Mouse (Mus musculus) left cerebral cortex, postnatal 36 days (tissue): ENCODE measurements around the gene Mettl7a1. TPM values are rescaled to one million over a fixed set of nuclear protein-coding genes. Genes with fewer than 3 reads are reported as not detected.
"Not testable (repeated sequence)": the region's sequence is repeated elsewhere in the genome, so short reads cannot be mapped to it uniquely, and the experiment has no call there.

ENCODE experiments used
- DNase-seq, 2 experiments: peaks; one replicate each; pipeline ENCODE4 v3.0.0; 2021 to 2022; ENCODE audit warnings: low spot score in 2 of 2, mixed read lengths in 1 of 2
- intact Hi-C: fragments of 180-260 bp; cut with DNase I; formaldehyde crosslinking; loops from one replicate; pipeline ENCODE4 v1.15.1; 2025
- total RNA-seq, 2 experiments: library from RNA; stranded (reverse); gene quantifications; 2 replicates each; pipeline ENCODE4 v1.2.3; 2021

Mettl7a1 gene
- total RNA-seq, 2 experiments from 2014 or later = 29.3 to 32.3 TPM

DNA sequence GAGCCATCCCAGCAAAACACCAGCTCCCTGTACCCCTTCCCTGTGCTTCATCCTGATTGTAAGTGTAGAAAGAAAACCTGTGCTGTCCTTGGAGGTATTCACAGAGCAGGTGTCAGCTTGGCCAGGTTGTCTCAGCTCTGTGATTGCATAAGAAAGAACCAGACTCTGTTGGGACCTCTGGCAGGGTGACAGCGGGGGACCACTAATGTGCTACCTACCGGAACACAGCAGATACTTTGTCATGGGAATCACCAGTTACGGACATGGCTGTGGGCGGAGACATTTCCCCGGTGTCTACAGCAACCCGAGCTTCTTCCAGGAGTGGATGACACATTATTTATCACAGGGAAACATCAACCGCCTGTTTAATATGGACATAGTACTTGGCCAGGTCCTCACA is 11.6 kb upstream of the Mettl7a1 start:
- DNase-seq = no peak
- intact Hi-C loops = no loop called here

DNA sequence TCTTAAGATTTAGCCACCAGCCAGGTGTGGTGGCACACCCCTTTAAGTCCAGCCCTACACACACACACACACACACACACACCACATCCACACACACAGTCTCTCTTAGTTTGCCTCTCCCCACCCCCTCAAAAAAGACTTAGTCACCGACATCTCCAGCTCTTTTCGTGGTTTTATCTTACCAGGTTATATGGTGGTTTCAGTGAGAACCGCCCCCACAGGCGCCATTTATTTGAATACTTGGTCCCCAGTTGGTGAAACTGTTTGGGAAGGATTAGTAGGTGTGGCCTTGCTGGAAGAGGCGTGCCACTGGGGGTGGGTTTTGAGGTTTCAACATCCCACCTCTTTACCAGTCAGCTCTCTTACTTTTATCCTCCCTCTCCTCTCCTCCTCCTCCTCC is 6.1 kb upstream of the Mettl7a1 start:
- intact Hi-C loops = no loop called here
- no peak for DNase-seq

DNA sequence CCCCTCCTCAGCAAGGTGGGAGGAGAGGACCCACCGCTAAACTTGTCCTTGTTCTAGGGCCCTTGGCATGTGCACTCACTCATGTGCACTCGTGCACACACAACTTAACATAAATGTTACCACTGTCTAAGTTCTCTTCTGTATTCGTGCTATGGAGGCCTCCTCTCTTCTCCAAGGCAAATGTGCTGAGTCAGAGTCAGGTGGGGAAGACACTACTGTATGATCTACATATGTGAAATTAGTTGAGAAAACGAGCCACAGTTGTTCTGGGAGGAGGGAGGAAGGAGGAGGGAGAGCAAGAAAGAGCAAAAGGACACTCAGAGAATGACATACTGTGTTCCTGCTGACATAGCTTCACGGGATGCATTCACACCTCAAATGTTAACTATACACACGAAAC is 3.4 kb upstream of the Mettl7a1 start:
- intact Hi-C loops = no loop called here
- DNase-seq = no peak

DNA sequence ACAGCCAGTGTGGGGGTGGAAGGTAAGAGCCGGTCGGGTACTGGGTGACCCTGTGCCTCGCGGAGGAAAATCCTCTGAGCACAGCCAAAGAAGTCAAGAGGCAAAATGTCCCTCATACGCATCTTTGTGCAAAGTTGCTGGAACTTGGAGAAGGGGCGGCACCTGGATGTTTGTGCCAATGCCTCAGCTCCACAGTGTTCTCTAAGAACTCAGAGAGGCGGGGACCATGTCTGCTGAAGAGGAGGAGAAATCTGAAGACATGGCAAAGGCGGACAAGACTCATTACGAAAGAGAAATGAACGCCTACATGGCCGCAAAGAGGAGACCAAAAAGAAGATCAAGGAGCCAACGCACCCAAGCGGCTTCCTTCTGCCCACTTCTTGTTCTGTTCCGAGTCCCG is 2.4 kb upstream of the Mettl7a1 start:
- intact Hi-C loops = no loop called here

DNA sequence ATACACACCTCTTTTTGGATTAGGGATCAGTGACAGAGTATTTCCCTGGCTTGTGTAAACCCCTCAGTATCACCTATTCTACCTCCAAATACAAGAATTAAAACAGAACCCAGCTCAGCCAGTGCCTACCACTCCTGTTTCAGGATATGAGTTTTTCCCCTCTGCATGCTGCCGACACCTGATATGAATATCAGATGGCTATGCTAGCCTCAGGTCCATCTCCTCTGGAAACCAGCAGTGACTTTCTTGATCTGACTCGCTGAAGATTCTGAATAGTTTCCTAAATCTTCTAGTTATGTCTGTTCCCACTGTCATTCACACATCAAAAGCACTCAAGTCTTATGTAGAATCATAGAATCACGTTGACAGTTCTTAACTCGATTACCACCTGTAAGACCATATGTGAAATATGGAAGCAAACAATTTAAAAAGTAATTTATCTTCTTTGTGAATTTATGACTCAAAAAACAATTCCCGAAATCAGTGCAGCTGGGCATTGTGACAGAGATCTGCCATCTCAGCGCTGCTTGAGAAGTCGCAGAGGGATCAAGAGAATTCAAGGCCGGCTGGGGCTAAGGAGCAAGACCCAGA is 417 bp upstream of the Mettl7a1 start:
- DNase-seq = no peak
- intact Hi-C loops = loop anchor here (2.0 kb wide), 1 partner anchor 77 kb away; the partner anchor contains the start of gene Atf1

More for the DNA sequence above, 2.4 kb upstream of the Mettl7a1 start:
- peak; percentile 18 to 33 for DNase-seq

DNA sequence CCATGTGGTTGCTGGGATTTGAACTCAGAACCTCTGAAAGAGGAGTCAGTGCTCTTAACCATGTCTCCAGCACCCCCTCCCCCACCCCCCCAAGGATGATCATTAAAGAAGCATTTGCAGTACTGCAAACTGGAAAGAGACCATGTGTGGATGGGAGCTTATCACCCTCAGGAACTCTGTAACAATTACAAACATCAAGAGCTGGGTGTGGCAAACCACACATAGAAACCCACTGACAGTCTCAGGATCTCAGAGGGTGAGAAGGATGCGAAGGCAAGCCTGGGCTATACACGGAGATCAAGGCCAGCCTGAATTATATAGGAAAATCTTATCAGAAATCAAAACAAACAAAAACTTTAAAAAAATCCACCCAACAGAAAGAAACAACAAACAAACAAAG is 2.3 kb downstream of the Mettl7a1 start:
- no peak for DNase-seq
- intact Hi-C loops = no loop called here

DNA sequence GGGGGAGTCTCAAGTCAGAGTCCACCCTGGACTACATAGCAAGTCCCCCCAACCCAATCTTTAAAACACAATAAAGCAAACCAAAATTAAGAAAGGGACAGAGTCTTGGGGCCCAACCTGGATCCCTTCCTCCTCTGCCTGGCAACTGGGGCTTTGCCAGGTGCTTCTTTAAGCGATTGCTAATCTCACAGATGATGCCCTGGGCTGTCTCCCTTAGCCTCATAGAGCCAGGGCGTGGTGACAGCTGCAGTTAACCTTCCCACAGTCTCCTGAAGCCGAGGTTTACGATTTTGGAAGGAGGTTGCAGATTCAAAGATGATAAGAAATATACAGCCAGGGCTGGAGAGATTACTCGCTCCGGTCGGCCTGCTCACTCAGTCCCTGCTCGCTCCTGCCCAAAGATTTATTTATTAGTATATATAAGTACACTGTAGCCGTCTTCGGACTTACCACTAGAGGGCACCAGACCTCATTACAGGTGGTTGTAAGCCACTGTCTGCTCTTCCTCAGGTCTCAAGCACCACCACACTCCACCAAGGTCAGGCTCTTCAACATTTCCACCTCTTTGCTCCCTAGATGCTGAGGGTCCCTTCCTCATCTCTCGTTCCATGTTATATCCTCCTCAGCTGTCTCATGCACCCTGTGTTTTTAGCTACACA is 3.6 kb downstream of the Mettl7a1 start:
- intact Hi-C loops, DNase-seq: not testable (repeated sequence)

DNA sequence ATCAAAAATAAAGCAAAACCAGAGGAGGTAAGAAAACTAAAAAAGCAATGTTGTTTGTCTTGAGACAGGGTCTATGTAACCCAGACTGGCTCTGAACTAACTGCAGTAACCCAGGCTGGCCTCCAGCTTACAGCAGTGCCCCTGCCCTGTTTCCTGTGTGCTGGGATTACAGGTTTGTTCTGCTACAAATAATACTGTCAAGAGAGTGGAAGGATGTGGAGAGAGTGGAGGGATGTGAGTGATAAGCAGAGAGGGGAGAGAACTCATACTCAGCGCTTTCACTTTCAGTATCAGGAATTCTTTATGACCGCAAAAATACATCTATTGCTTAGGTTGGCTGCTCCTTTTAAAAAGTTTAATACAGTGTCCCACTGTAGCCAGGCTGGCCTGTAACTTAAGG is 8.4 kb downstream of the Mettl7a1 start:
- intact Hi-C loops = no loop called here
- no peak for DNase-seq

DNA sequence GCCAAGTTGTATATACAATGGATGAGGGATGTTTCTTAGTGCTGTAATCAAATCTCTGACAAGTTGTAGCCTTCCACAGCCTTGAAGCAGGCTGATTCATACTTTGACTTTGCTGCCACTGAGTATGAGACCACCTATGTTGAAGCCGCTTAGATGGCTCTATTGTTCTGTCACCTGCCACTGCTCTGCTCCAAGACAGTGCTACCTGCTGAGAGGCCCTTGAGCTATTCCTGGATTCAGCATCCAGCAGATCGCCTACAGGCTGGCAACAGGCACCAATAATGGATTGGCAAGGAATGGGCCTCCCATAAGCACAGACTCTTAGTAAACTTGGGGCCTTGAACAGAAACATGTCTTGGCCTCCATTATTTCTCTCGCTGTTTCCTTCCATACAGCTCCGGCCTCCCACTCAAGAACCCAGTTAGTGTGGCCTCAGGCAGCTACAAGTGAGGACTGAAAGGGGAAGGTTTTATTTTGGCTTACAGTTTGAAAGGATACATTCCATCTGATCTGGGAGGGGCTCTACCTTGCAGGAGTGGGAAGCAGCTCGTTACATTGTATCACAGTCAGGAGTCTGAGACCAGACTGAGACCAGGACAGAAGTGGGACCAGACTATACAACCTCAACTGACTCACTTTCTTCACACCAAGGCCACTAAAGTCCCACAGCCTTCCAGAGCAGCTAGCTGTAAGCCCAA is 10.7 kb downstream of the Mettl7a1 start:
- intact Hi-C loops = no loop called here
- no peak for DNase-seq

DNA sequence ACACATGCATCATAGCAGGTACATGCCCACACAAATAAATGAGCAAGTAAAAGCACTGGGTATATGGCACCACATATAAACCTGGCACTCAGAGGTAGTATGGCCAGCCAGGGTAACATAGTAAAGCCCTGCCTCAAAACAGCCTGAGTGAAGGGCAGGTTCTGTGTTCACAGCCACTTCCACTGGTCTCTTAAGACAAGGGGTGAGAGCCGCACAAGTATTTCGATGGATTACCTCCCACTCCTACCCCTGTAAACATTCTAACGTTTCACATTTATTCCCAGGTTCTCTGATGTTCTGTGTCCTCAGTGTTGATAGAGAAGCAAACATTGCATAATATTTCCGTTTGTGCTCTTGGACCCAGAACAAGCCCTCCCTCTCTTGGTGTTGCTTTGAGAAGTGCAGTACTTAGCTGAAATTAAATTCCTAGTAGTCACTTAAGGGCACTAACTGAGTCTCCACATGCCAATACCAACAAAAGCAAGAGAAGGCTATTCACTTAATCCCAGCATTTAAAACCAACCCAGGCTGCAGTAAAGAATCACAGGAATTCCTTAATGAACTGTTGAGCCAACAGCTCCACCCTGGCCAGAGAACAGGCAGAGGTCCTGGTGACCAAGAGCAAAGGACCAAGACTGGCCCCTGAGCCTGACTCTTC is 14.2 kb downstream of the Mettl7a1 start:
- DNase-seq, intact Hi-C loops: not testable (repeated sequence)

DNA sequence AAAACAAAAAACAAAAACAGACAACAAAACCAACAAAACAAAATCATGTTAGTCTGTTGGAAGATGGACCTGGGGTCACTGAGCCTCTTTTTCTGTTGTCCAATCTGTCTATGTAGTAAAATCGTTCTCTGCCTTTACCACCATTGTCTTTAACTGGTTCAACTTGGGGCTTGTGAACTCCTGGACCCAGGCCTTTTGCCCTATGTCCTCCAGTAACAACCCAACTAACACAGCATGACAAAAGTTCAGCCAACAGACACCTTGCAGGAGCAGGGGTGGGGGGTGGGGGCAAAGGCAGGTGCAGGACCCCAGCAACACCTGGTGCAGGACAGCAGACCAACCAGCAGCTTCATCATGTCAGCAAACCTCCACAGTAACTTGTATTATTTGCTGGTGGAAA is 15.9 kb downstream of the Mettl7a1 start:
- DNase-seq = no peak
- intact Hi-C loops = no loop called here

DNA sequence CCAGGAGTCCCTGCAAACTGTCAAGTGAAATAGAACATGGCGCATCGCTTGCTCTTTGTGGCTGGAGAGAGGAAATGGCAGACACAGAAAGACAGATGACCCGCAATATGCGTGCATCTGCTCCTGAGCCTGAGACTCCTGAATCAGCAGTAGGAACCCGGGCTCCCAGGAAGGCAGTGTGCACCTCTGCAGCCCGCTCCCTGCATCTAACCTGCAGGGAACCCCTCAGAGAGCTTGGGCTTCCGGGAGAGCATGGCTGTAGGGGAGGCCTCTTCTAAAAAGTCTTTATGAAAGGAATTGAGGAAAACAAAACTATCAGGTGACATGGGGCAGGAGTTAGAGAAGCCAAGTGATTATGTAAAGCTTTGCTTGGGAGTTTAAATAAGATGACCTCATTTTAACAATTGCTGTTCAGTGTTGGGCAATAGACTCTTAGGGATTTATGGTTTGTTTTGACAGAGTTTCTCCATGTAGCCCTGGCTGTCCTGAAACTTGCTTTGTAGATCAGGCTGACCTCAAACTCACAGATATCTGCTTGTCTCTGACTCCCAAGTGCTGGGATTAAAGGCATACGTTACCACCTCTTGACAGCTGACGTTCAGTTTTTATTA is 16.5 kb downstream of the Mettl7a1 start:
- intact Hi-C loops = no loop called here
- no peak for DNase-seq

DNA sequence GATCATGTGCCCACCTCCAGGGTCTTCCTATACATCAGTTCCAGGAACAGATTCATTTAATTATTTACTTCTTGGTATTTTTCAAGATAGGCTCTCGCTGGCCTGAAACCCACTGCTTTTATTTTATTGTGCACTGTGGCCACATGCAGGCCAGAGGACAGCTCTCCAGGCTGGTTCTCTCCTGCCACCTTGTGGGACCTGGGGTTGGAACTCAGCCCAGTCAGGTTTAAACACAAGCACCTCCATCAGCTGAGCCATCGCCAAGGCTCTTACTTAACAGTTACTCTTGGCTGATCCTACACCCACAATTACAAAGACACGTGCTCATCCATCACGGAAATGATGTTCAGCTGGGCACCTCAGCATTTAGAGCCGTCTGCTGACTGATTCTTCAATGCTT is 17.2 kb downstream of the Mettl7a1 start:
- no peak for DNase-seq
- intact Hi-C loops = no loop called here

DNA sequence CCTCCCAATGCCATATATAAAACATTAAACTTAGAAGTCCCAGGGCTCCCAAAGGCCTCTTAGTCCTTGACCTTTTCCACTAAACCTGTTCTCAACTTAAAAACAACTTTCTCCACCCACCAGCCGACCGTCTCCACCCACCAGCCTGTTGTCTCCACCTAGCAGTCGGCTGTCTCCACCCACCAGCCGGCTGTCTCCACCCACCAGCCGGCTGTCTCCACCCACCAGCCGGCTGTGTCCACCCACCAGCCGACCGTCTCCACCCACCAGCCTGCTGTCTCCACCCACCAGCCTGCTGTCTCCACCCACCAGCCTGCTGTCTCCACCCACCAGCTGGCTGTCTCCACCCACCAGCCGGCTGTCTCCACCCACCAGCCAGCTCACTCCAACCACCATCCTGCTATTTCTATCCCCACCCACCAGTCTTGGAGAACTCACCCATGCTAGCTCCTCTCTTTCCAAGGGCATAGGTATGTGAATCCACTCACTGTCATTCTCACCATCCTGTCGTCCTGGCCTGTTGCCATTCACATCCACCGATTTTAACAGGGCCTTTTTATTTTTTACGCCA is 20.2 kb downstream of the Mettl7a1 start:
- DNase-seq = peak in 1 of 2 experiments; percentile 22

DNA sequence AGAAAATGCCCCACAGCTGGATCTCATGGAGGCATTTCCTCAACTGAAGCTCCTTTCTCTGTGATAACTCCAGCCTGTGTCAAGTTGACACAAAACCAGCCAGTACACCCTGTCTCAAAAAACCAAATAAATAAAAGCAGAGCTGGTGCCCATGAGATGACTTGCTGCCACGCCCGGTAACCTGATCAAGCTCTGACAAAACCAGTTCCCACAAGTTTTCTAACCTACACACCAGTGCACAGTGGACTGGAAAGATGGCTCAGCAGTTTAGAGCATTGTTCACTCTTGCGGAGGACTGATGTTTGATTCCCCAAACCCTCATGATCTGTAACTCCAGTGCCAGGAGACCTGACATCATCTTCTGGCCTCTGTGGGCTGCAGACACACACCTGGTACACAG is 21.3 kb downstream of the Mettl7a1 start:
- intact Hi-C loops = no loop called here
- DNase-seq = no peak

More for the DNA sequence above, 20.2 kb downstream of the Mettl7a1 start:
- intact Hi-C loops = no loop called here

DNA sequence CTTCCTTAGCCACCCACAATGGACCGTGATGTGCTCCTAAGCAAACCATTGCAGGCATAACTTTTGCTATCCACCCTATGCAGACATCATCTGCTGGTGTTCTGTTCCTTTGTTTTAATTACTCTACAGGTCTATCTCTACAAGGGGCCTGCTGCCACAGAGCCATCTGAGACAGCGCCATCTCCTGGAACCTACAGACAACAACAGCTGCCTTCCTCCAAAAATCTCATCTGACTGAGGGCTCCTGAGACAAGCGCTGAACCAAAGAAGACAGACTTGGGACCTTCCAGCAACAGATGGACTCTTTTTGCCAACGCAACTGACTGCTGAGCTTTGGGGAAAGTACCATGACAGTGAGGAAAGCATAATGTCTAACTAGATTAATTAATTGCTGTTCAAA is 24.1 kb downstream of the Mettl7a1 start:
- intact Hi-C loops, DNase-seq: not testable (repeated sequence)

DNA sequence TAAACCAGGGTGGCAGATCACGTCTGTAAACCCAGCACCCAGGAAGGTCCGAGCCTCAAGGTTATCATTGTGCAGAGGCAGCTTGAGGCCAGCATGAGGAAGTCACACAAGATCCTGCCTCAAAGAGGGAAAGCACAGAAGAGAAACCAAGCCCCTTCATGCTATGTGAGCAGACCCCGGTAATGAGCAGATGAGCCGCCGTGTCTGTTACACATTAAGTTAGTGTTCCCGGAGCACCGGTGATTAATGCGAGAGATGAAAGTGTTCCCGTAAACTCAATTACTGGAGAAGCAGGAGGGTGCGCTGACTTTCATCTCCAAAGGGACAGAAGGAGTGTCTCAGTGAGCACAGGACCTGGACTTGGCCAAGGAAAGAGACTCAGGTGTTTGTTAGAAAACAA is 25.4 kb downstream of the Mettl7a1 start:
- intact Hi-C loops, DNase-seq: not testable (repeated sequence)

DNA sequence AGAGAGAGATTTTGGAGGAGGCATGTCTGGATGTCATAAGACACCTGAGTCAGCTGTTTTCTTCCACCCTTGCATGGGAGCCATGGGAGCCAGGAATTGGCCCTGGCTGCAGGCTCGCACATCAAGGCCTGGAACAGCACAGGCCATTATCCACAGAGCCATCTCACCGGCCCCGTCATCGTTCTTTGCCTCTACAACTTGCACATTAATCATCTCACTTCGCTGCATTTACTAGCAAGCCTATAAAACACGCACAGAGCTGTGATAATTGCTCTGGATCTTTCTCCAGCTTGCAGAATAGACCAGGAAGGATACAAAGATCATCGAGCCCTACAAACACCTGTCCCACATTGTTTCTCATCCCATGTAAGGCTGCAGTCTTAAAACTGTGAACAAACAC is 26.8 kb downstream of the Mettl7a1 start:
- DNase-seq = no peak
- intact Hi-C loops = no loop called here

DNA sequence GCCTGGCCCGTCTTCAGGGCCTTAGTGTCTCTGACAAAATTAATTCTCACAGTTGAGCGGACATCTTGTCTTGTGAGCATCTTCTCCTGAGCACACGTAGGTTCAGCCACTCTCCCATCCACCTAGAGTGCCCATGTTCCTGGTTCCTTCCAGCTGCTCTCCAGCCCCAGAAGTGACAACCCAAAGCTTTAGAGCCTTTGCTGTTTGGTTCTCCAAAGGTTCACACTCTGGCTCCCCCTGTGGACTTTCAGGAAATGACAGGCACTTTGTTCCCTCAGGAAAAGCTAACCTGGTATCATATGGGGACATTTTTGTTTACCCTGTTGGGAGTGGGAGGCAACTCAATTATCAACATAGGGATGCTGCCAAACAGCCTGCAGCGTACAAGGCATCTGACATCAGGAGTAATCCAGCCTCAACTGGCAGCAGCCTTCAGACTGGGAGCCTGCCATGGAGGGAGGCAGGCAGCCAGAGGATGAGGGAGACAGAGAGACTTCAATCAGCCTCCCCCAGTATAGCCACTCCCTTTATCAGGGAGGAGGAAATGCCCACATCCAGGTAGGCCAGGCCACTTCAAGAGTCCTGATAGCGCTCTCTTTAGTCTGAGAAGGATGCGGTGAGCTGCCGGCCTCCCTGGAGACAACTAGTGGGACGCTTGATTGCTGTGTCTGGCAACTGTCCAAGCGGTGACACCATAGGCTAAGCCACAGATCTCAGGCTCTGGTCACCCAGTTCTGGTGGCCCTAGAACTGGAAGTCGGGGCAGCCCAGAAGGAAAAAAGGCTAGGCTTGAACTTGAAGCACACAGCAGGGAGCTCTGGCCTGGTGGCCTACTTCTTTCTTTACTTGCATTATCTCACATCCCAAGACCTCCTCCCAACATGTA is 28.4 kb downstream of the Mettl7a1 start:
- intact Hi-C loops, DNase-seq: not testable (repeated sequence)
